Mouse (Mus musculus): ENCODE data around the gene Rcor1. TPM values are rescaled to one million over a fixed set of nuclear protein-coding genes. Genes with fewer than 3 reads are reported as not detected.

Rcor1 gene
- total RNA-seq, 1 experiment = 13.0 TPM

DNA sequence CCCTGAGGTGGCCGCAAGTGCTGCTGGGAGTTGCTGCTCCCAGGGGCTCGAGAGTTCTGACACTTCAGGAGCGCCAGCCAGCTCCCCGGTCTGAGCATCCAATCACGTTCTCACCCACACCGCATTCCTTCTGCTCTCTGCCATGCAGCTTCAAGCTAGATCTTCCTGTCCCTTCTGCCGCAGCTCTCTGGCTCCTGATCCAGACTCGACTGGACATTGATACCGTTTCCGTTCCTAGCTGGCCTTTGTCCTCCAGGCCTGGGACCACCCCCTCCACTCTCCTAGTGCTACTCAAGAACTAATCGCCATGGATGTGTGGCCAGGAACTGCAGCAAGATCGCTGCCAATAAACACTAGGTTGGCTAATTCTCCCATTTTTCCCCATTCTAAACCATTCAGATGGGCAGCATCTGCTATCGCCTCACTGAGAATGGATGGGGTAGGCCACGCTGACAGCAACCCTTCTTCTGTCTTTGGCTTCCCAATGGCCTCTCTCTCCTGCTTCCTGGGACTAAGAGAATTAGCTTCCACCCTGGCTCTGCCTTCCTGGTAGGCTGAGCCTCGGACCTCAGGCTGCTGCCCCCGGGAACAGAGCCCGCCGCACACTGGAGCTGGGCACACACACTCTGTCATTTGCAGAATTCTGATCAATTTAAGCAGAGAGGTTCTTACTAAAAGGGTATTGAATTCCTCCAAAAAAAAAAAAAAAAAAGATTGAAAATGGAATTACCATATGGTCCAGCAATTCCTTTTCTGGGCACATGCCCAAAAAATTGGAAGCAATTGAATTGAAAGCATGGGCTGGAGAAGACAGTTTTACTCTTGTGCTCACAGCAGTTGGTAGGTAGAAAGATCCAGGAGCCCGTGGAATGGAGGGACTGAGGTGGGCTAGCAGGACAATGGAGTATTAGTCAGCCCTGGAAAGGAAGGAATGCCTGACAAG lies 95.9 kb downstream of the Rcor1 start:
- H3K27ac ChIP-seq (ENCODE audit: insufficient read depth, low read depth, low read length, poor library complexity, severe bottlenecking) = no peak overlapping the region

DNA sequence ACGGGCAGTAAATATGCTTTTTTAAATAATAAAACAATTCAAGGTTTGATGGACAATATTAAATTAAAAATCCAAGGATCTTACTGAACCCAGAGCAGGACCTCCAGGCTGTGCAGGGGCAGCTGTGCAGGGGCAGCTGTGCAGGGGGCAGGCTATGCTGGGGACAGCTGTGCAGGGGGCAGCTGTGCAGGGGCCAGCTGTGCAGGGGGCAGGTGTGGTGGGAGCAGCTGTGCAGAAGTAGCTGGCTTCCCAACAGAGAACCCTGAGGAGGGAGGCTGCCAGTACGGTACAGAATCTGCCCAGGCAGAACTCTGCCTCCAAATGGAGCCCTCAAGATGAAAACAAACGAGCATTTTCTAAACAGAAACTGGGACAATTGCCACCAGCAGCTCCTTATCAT lies 96.8 kb downstream of the Rcor1 start:
- Histone ChIP-seq H3K9ac (ENCODE audit: insufficient read depth, low read depth, low read length, poor library complexity, severe bottlenecking) (no peak overlapping the region), H3K4me1 (ENCODE audit: control insufficient read depth in 2 of 2, insufficient read depth in 2 of 2, low read length in 2 of 2, poor library complexity in 1 of 2) (no peaks in the 10 kb centered on the region), H3K4me3 (ENCODE audit: insufficient read depth in 1 of 2, low read depth in 1 of 2, low read length in 2 of 2, poor library complexity in 1 of 2, severe bottlenecking in 1 of 2) (no peak overlapping the region), H3K36me3 (ENCODE audit: control insufficient read depth, insufficient read depth, low read length, poor library complexity, severe bottlenecking) (no peaks in the 10 kb centered on the region), H3K9me3 (ENCODE audit: control insufficient read depth, insufficient read depth, low read depth, low read length) (no peaks in the 10 kb centered on the region), H3K27ac (ENCODE audit: insufficient read depth, low read depth, low read length, poor library complexity, severe bottlenecking) (no peak overlapping the region)
- TF ChIP-seq MAFK (IDR thresholded peaks at IDR 0.05; ENCODE audit: insufficient read depth, low read depth, low read length) (no peak), HCFC1 (IDR thresholded peaks at IDR 0.05; ENCODE audit: borderline replicate concordance, insufficient read depth, low read length) (no peak), ZC3H11A (IDR thresholded peaks at IDR 0.05; ENCODE audit: borderline replicate concordance, low read depth, low read length) (no peak), CHD2 (IDR thresholded peaks at IDR 0.05; ENCODE audit: low read depth, low read length) (no peak), ZNF384 (IDR thresholded peaks at IDR 0.05; ENCODE audit: low read depth, low read length) (no peak)
- in situ Hi-C loops (cut with MboI; ENCODE audit: low sequenced_read_pairs in 2 of 2, unreplicated experiment in 2 of 2) = no loop called here
- no peak for DNase-seq (ENCODE audit: low read depth, low spot score)

More for the DNA sequence above, 95.9 kb downstream of the Rcor1 start:
- Histone ChIP-seq H3K36me3 (ENCODE audit: control insufficient read depth, insufficient read depth, low read length, poor library complexity, severe bottlenecking) (no peaks in the 10 kb centered on the region), H3K9me3 (ENCODE audit: control insufficient read depth, insufficient read depth, low read depth, low read length) (no peaks in the 10 kb centered on the region), H3K4me1 (ENCODE audit: control insufficient read depth in 2 of 2, insufficient read depth in 2 of 2, low read length in 2 of 2, poor library complexity in 1 of 2) (no peaks in the 10 kb centered on the region), H3K4me3 (ENCODE audit: insufficient read depth in 1 of 2, low read depth in 1 of 2, low read length in 2 of 2, poor library complexity in 1 of 2, severe bottlenecking in 1 of 2) (no peak overlapping the region), H3K9ac (ENCODE audit: insufficient read depth, low read depth, low read length, poor library complexity, severe bottlenecking) (no peak overlapping the region)
- no peak for DNase-seq (ENCODE audit: low read depth, low spot score)
- TF ChIP-seq MAFK (IDR thresholded peaks at IDR 0.05; ENCODE audit: insufficient read depth, low read depth, low read length) = no peak
- TF ChIP-seq CHD2 (IDR thresholded peaks at IDR 0.05; ENCODE audit: low read depth, low read length) = no peak
- in situ Hi-C loops (cut with MboI; ENCODE audit: low sequenced_read_pairs in 2 of 2, unreplicated experiment in 2 of 2) = no loop called here

DNA sequence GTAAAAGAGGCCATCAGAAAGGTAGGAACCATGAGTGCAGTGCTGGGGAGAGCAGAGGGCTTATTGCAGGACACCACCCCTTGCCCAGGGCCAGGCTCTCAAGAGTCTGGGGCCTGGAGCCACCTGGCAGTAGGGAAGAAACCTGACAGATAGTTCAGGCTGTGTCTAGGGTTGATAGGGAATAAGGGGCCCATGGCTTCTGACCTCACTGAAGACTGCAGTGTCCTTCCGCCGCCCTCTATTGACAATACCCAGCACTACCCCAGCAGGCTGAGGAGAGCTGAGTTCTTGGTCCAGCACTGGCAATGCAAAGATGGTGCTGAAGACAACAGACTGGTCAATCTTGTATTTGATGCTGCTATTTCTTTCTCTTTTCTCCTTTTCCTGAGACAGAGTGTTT lies 97.9 kb downstream of the Rcor1 start:
- no peak overlapping the region for H3K4me3 ChIP-seq (ENCODE audit: insufficient read depth in 1 of 2, low read depth in 1 of 2, low read length in 2 of 2, poor library complexity in 1 of 2, severe bottlenecking in 1 of 2)
- no peak for TF ChIP-seq HCFC1 (IDR thresholded peaks at IDR 0.05; ENCODE audit: borderline replicate concordance, insufficient read depth, low read length)
- no peak for TF ChIP-seq CHD2 (IDR thresholded peaks at IDR 0.05; ENCODE audit: low read depth, low read length)
- TF ChIP-seq ZC3H11A (IDR thresholded peaks at IDR 0.05; ENCODE audit: borderline replicate concordance, low read depth, low read length) = no peak
- TF ChIP-seq ZNF384 (IDR thresholded peaks at IDR 0.05; ENCODE audit: low read depth, low read length) = no peak
- no peak overlapping the region for H3K9ac ChIP-seq (ENCODE audit: insufficient read depth, low read depth, low read length, poor library complexity, severe bottlenecking)
- in situ Hi-C loops (cut with MboI; ENCODE audit: low sequenced_read_pairs in 2 of 2, unreplicated experiment in 2 of 2) = no loop called here
- DNase-seq (ENCODE audit: low read depth, low spot score) = no peak
- H3K27ac ChIP-seq (ENCODE audit: insufficient read depth, low read depth, low read length, poor library complexity, severe bottlenecking) = no peak overlapping the region
- H3K9me3 ChIP-seq (ENCODE audit: control insufficient read depth, insufficient read depth, low read depth, low read length) = no peaks in the 10 kb centered on the region
- no peaks in the 10 kb centered on the region for H3K36me3 ChIP-seq (ENCODE audit: control insufficient read depth, insufficient read depth, low read length, poor library complexity, severe bottlenecking)
- H3K4me1 ChIP-seq (ENCODE audit: control insufficient read depth in 2 of 2, insufficient read depth in 2 of 2, low read length in 2 of 2, poor library complexity in 1 of 2) = no peaks in the 10 kb centered on the region

DNA sequence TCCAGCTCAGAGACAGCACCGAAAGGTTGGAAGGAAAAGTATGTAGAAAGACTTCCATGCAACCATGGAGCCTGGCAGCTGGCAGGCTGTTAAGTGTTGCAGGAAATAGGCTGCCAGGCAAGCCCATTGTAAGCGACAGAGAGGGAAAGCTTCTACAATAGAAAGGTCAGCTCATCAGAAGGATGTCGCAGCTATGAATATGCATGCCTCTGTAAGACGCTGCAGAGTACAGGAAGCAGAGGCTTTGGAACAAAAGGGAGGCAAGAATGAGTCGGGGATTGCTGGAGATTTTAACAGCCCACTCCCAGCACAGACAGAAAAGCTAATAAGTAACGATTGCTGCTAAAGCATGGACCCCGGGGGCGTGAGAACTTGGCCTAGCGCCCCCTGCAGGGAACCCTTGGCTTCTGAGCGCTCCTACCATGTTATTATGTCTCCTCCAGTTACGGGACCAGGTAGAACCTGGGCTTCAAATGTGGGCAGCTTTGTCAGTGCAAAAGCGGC lies 103.9 kb downstream of the Rcor1 start:
- peak; percentile 76 for DNase-seq (ENCODE audit: low read depth, low spot score)
- Histone ChIP-seq H3K9ac (ENCODE audit: insufficient read depth, low read depth, low read length, poor library complexity, severe bottlenecking) (no peak overlapping the region), H3K36me3 (ENCODE audit: control insufficient read depth, insufficient read depth, low read length, poor library complexity, severe bottlenecking) (no peaks in the 10 kb centered on the region), H3K4me1 (ENCODE audit: control insufficient read depth in 2 of 2, insufficient read depth in 2 of 2, low read length in 2 of 2, poor library complexity in 1 of 2) (peaks cover 3 to 23% of the 10 kb centered on the region in 2 experiments; a peak in 3 of 4 replicates), H3K27ac (ENCODE audit: insufficient read depth, low read depth, low read length, poor library complexity, severe bottlenecking) (no peak overlapping the region), H3K9me3 (ENCODE audit: control insufficient read depth, insufficient read depth, low read depth, low read length) (no peaks in the 10 kb centered on the region), H3K4me3 (ENCODE audit: insufficient read depth in 1 of 2, low read depth in 1 of 2, low read length in 2 of 2, poor library complexity in 1 of 2, severe bottlenecking in 1 of 2) (peak overlapping the region; percentile 5 to 30; a peak in 2 of 4 replicates)
- in situ Hi-C loops (cut with MboI; ENCODE audit: low sequenced_read_pairs in 2 of 2, unreplicated experiment in 2 of 2) = no loop called here
- 0 out of 2 replicates have a peak, but pooled peaks have one; percentile 40 for TF ChIP-seq MAFK (IDR thresholded peaks at IDR 0.05; ENCODE audit: insufficient read depth, low read depth, low read length)
- no peak for TF ChIP-seq HCFC1 (IDR thresholded peaks at IDR 0.05; ENCODE audit: borderline replicate concordance, insufficient read depth, low read length)

Data from ES-E14 (cell line).